Mouse (Mus musculus): ENCODE data around the gene 4930590J08Rik.

DNA sequence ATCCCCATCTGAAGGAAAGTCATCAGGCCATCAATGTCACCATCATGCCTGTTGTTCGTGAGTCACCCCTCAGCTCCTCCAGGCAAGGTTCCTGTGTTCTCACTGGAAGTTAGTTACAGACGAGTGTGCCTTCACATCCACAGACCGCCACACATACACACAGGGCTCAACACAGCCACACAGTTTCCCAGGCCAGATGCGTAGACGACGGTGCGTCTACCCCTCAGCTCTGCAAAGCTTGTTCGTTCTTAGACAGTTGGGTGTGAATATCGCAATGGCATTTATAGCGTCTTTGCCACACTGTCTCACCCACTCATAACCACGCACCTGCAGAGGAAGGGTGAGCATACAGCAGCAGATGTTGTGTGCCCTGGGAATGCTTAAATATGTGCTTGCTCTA is 37.0 kb upstream of the 4930590J08Rik start:
- TF ChIP-seq CTCF (IDR thresholded peaks at IDR 0.05; ENCODE audit: low read depth) (no peak), EP300 (IDR thresholded peaks at IDR 0.05; ENCODE audit: low read depth) (no peak)
